Mouse (Mus musculus): ENCODE measurements around the gene Cp. TPM values are rescaled to one million over a fixed set of nuclear protein-coding genes. Genes with fewer than 3 reads are reported as not detected.

The Cp gene
- polyA plus RNA-seq, 1 experiment from 2014 or later, result 0.05 TPM

- H3K27me3 ChIP-seq (ENCODE audit: control insufficient read depth, insufficient read depth, low read length), result no peaks in the 10 kb centered on the region
- H3K4me3 ChIP-seq (ENCODE audit: low read depth, low read length), result no peak overlapping the region
- H3K9me3 ChIP-seq (ENCODE audit: control insufficient read depth, low read length), result no peaks in the 10 kb centered on the region
- H3K27ac ChIP-seq (replicated peaks; ENCODE audit: low read depth, low read length), result no peak overlapping the region
- H3K4me2 ChIP-seq (ENCODE audit: low read depth, severe bottlenecking), result no peak overlapping the region
- no peaks in the 10 kb centered on the region for H3K36me3 ChIP-seq (ENCODE audit: control insufficient read depth, insufficient read depth, low read length)
- ATAC-seq (ENCODE audit: insufficient number of reproducible peaks, low FRiP score, low TSS enrichment, low read depth) (no peak), DNase-seq (ENCODE audit: low spot score) (no peak)
- no peaks in the 10 kb centered on the region for H3K4me1 ChIP-seq (ENCODE audit: control insufficient read depth, insufficient read depth, low read length)
- 86% methylated on average over 3 of the region's 3 CpGs for WGBS
- no peak overlapping the region for H3K9ac ChIP-seq (ENCODE audit: low read length)
Measured at GRCm38 (mm10) chr3:19962769-19963513, 6.1 kb downstream of the Cp start.

GRCm38 (mm10) chr3:19964625-19965188 is 7.9 kb downstream of the Cp start:
- H3K4me2 ChIP-seq (ENCODE audit: low read depth, severe bottlenecking), result no peak overlapping the region
- DNase-seq (ENCODE audit: low spot score) (no peak), ATAC-seq (ENCODE audit: insufficient number of reproducible peaks, low FRiP score, low TSS enrichment, low read depth) (no peak)
- H3K27me3 ChIP-seq (ENCODE audit: control insufficient read depth, insufficient read depth, low read length), result no peaks in the 10 kb centered on the region
- H3K9ac ChIP-seq (ENCODE audit: low read length), result no peak overlapping the region
- no peaks in the 10 kb centered on the region for H3K9me3 ChIP-seq (ENCODE audit: control insufficient read depth, low read length)
- no peak overlapping the region for H3K27ac ChIP-seq (replicated peaks; ENCODE audit: low read depth, low read length)
- no peak overlapping the region for H3K4me3 ChIP-seq (ENCODE audit: low read depth, low read length)
- H3K36me3 ChIP-seq (ENCODE audit: control insufficient read depth, insufficient read depth, low read length), result no peaks in the 10 kb centered on the region
- no peaks in the 10 kb centered on the region for H3K4me1 ChIP-seq (ENCODE audit: control insufficient read depth, insufficient read depth, low read length)
- WGBS, result 81% methylated on average over 2 of the region's 2 CpGs

- H3K4me1 ChIP-seq (ENCODE audit: control insufficient read depth, insufficient read depth, low read length), result no peaks in the 10 kb centered on the region
- no peak overlapping the region for H3K27ac ChIP-seq (replicated peaks; ENCODE audit: low read depth, low read length)
Measured at GRCm38 (mm10) chr3:19965239-19965638, 8.4 kb downstream of the Cp start.

GRCm38 (mm10) chr3:19966072-19966471 is 9.2 kb downstream of the Cp start:
- no peak for ATAC-seq (ENCODE audit: insufficient number of reproducible peaks, low FRiP score, low TSS enrichment, low read depth)
- Histone ChIP-seq H3K9ac (ENCODE audit: low read length) (no peak overlapping the region), H3K9me3 (ENCODE audit: control insufficient read depth, low read length) (no peaks in the 10 kb centered on the region), H3K4me2 (ENCODE audit: low read depth, severe bottlenecking) (no peak overlapping the region), H3K27ac (replicated peaks; ENCODE audit: low read depth, low read length) (no peak overlapping the region), H3K4me1 (ENCODE audit: control insufficient read depth, insufficient read depth, low read length) (no peaks in the 10 kb centered on the region), H3K36me3 (ENCODE audit: control insufficient read depth, insufficient read depth, low read length) (no peaks in the 10 kb centered on the region), H3K4me3 (ENCODE audit: low read depth, low read length) (no peak overlapping the region), H3K27me3 (ENCODE audit: control insufficient read depth, insufficient read depth, low read length) (no peaks in the 10 kb centered on the region)
- WGBS, result 89% methylated on average over 4 of the region's 4 CpGs
- DNase-seq (ENCODE audit: low spot score), result no peak

More at GRCm38 (mm10) chr3:19965239-19965638, 8.4 kb downstream of the Cp start:
- no peaks in the 10 kb centered on the region for H3K9me3 ChIP-seq (ENCODE audit: control insufficient read depth, low read length)
- ATAC-seq (ENCODE audit: insufficient number of reproducible peaks, low FRiP score, low TSS enrichment, low read depth) (no peak), DNase-seq (ENCODE audit: low spot score) (no peak)
- no peaks in the 10 kb centered on the region for H3K27me3 ChIP-seq (ENCODE audit: control insufficient read depth, insufficient read depth, low read length)
- no peak overlapping the region for H3K4me2 ChIP-seq (ENCODE audit: low read depth, severe bottlenecking)
- no peak overlapping the region for H3K9ac ChIP-seq (ENCODE audit: low read length)
- WGBS, result 89% methylated on average over 5 of the region's 5 CpGs
- H3K36me3 ChIP-seq (ENCODE audit: control insufficient read depth, insufficient read depth, low read length), result no peaks in the 10 kb centered on the region
- H3K4me3 ChIP-seq (ENCODE audit: low read depth, low read length), result no peak overlapping the region

- Histone ChIP-seq H3K27me3 (ENCODE audit: control insufficient read depth, insufficient read depth, low read length) (no peaks in the 10 kb centered on the region), H3K4me2 (ENCODE audit: low read depth, severe bottlenecking) (no peak overlapping the region), H3K9me3 (ENCODE audit: control insufficient read depth, low read length) (no peaks in the 10 kb centered on the region), H3K4me3 (ENCODE audit: low read depth, low read length) (no peak overlapping the region), H3K27ac (replicated peaks; ENCODE audit: low read depth, low read length) (no peak overlapping the region), H3K36me3 (ENCODE audit: control insufficient read depth, insufficient read depth, low read length) (no peaks in the 10 kb centered on the region), H3K4me1 (ENCODE audit: control insufficient read depth, insufficient read depth, low read length) (no peaks in the 10 kb centered on the region), H3K9ac (ENCODE audit: low read length) (no peak overlapping the region)
- DNase-seq (ENCODE audit: low spot score) (no peak), ATAC-seq (ENCODE audit: insufficient number of reproducible peaks, low FRiP score, low TSS enrichment, low read depth) (no peak)
- WGBS, result 50% methylated on average over 4 of the region's 4 CpGs
Measured at GRCm38 (mm10) chr3:19978474-19978873, 21.6 kb downstream of the Cp start.

GRCm38 (mm10) chr3:19981156-19981555 is 24.3 kb downstream of the Cp start:
- WGBS, result 82% methylated on average over 2 of the region's 2 CpGs
- no peak for ATAC-seq (ENCODE audit: insufficient number of reproducible peaks, low FRiP score, low TSS enrichment, low read depth)
- Histone ChIP-seq H3K4me2 (ENCODE audit: low read depth, severe bottlenecking) (no peak overlapping the region), H3K9ac (ENCODE audit: low read length) (no peak overlapping the region), H3K36me3 (ENCODE audit: control insufficient read depth, insufficient read depth, low read length) (no peaks in the 10 kb centered on the region), H3K9me3 (ENCODE audit: control insufficient read depth, low read length) (no peaks in the 10 kb centered on the region), H3K4me3 (ENCODE audit: low read depth, low read length) (no peak overlapping the region), H3K27ac (replicated peaks; ENCODE audit: low read depth, low read length) (no peak overlapping the region), H3K4me1 (ENCODE audit: control insufficient read depth, insufficient read depth, low read length) (no peaks in the 10 kb centered on the region), H3K27me3 (ENCODE audit: control insufficient read depth, insufficient read depth, low read length) (no peaks in the 10 kb centered on the region)
- no peak for DNase-seq (ENCODE audit: low spot score)

- no peak for ATAC-seq (ENCODE audit: insufficient number of reproducible peaks, low FRiP score, low TSS enrichment, low read depth)
- Histone ChIP-seq H3K4me1 (ENCODE audit: control insufficient read depth, insufficient read depth, low read length) (no peaks in the 10 kb centered on the region), H3K9me3 (ENCODE audit: control insufficient read depth, low read length) (no peaks in the 10 kb centered on the region), H3K9ac (ENCODE audit: low read length) (no peak overlapping the region), H3K27ac (replicated peaks; ENCODE audit: low read depth, low read length) (no peak overlapping the region), H3K36me3 (ENCODE audit: control insufficient read depth, insufficient read depth, low read length) (no peaks in the 10 kb centered on the region), H3K4me3 (ENCODE audit: low read depth, low read length) (no peak overlapping the region), H3K4me2 (ENCODE audit: low read depth, severe bottlenecking) (no peak overlapping the region), H3K27me3 (ENCODE audit: control insufficient read depth, insufficient read depth, low read length) (no peaks in the 10 kb centered on the region)
- no peak for DNase-seq (ENCODE audit: low spot score)
Measured at GRCm38 (mm10) chr3:19982846-19983245, 26.0 kb downstream of the Cp start.

- WGBS, result 49% methylated on average over 3 of the region's 3 CpGs
- no peaks in the 10 kb centered on the region for H3K27me3 ChIP-seq (ENCODE audit: control insufficient read depth, insufficient read depth, low read length)
- ATAC-seq (ENCODE audit: insufficient number of reproducible peaks, low FRiP score, low TSS enrichment, low read depth), result no peak
Measured at GRCm38 (mm10) chr3:19986123-19986522, 29.3 kb downstream of the Cp start.

More at GRCm38 (mm10) chr3:19986123-19986522, 29.3 kb downstream of the Cp start:
- DNase-seq (ENCODE audit: low spot score), result no peak
- H3K4me2 ChIP-seq (ENCODE audit: low read depth, severe bottlenecking), result no peak overlapping the region
- no peak overlapping the region for H3K9ac ChIP-seq (ENCODE audit: low read length)
- H3K27ac ChIP-seq (replicated peaks; ENCODE audit: low read depth, low read length), result no peak overlapping the region
- H3K4me3 ChIP-seq (ENCODE audit: low read depth, low read length), result no peak overlapping the region
- H3K36me3 ChIP-seq (ENCODE audit: control insufficient read depth, insufficient read depth, low read length), result no peaks in the 10 kb centered on the region
- H3K4me1 ChIP-seq (ENCODE audit: control insufficient read depth, insufficient read depth, low read length), result no peaks in the 10 kb centered on the region
- no peaks in the 10 kb centered on the region for H3K9me3 ChIP-seq (ENCODE audit: control insufficient read depth, low read length)
